In genomic region chr1:132341731-132342501, GRCm38 (mm10) we compare ENCODE assay signal across 7 mouse cellular contexts. TPM values are rescaled to one million over a fixed set of nuclear protein-coding genes. Genes with fewer than 3 reads are reported as not detected.
A peak's percentile ranks its signal among the peaks of the same experiment; 100 is the strongest.
DNase-seq lines count a peak whose midpoint lies in the region; ATAC-seq and TF ChIP-seq lines count a peak whose summit lies in the region.

No protein-coding gene starts in this region.

- in situ Hi-C loops in ES-E14 (cut with MboI; ENCODE audit: low sequenced_read_pairs in 2 of 2, unreplicated experiment in 2 of 2): no loop called here

- no peaks in the 10 kb centered on the region for H3K36me3 ChIP-seq in ES-E14 (ENCODE audit: control insufficient read depth, insufficient read depth, low read length, poor library complexity, severe bottlenecking)

- peaks cover 12 to 22% of the 10 kb centered on the region in 2 experiments for H3K4me1 ChIP-seq in ES-E14 (ENCODE audit: control insufficient read depth in 2 of 2, insufficient read depth in 2 of 2, low read length in 2 of 2, poor library complexity in 1 of 2)

- H3K4me3 ChIP-seq in ES-E14 (ENCODE audit: insufficient read depth in 1 of 2, low read depth in 1 of 2, low read length in 2 of 2, poor library complexity in 1 of 2, severe bottlenecking in 1 of 2): no peak overlapping the region

- DNase-seq in ES-E14 (ENCODE audit: low read depth, low spot score) (no peak), adipocyte (ENCODE audit: low spot score) (no peak)
- DNase-seq in c-Kit-positive CD71-negative TER-119-negative erythroid progenitor cells, embryonic 14.5 days (ENCODE audit: low read depth): peak; percentile 67
- DNase-seq in kidney, postnatal 25 days: peak; percentile 66 to 89
- no peak for DNase-seq in right cerebral cortex, postnatal 36 days (ENCODE audit: low spot score in 2 of 2)

- ATAC-seq in neutrophil, adult 5-6 weeks (ENCODE audit: extremely low read depth, insufficient number of reproducible peaks, low FRiP score, poor library complexity, severe bottlenecking): peak; percentile 90
- no peak for ATAC-seq in cerebellum, adult (ENCODE audit: insufficient number of reproducible peaks, low FRiP score, low TSS enrichment)

- no peak overlapping the region for H3K9ac ChIP-seq in ES-E14 (ENCODE audit: insufficient read depth, low read depth, low read length, poor library complexity, severe bottlenecking)

- H3K27ac ChIP-seq in ES-E14 (ENCODE audit: insufficient read depth, low read depth, low read length, poor library complexity, severe bottlenecking): peak overlapping the region; percentile 23

- no peaks in the 10 kb centered on the region for H3K9me3 ChIP-seq in ES-E14 (ENCODE audit: control insufficient read depth, insufficient read depth, low read depth, low read length)

TF ChIP-seq in ES-E14, 5 proteins besides CTCF, POLR2A, EP300 and RAD21:
- TF ChIP-seq MAFK (IDR thresholded peaks at IDR 0.05; ENCODE audit: insufficient read depth, low read depth, low read length) (no peak), CHD2 (IDR thresholded peaks at IDR 0.05; ENCODE audit: low read depth, low read length) (no peak), ZNF384 (IDR thresholded peaks at IDR 0.05; ENCODE audit: low read depth, low read length) (no peak), ZC3H11A (IDR thresholded peaks at IDR 0.05; ENCODE audit: borderline replicate concordance, low read depth, low read length) (no peak), HCFC1 (IDR thresholded peaks at IDR 0.05; ENCODE audit: borderline replicate concordance, insufficient read depth, low read length) (no peak)

RNA-seq across cellular contexts. Expression of gene Nuak2, which starts 26.0 kb away (rescaled TPM):
- total RNA-seq in ES-E14 (2012; rRNA removed): 7.4 and 8.0 TPM in 2 replicates
- total RNA-seq in neutrophil, adult 5-6 weeks (2017): 55.9 and 67.2 TPM in 2 replicates

RNA-seq across cellular contexts. Expression of gene Klhdc8a, which starts 43.5 kb away (rescaled TPM):
- total RNA-seq in ES-E14 (2012; rRNA removed): 1.2 and 2.8 TPM in 2 replicates
- not detected in 2 replicates for total RNA-seq in neutrophil, adult 5-6 weeks (2017)

RNA-seq across cellular contexts. Expression of gene Tmcc2, which starts 49.2 kb away (rescaled TPM):
- 5.8 and 7.9 TPM in 2 replicates for total RNA-seq in ES-E14 (2012; rRNA removed)
- total RNA-seq in neutrophil, adult 5-6 weeks (2017): 4.5 and 6.6 TPM in 2 replicates

Comparison
In these comparisons a context has a peak if more than half of its experiments do, and no peak if none do; other contexts are left out.
1. DNase-seq: peak in c-Kit-positive CD71-negative TER-119-negative erythroid progenitor cells, embryonic 14.5 days (single experiment) and kidney, postnatal 25 days (2 of 2); none in ES-E14 (single experiment), right cerebral cortex, postnatal 36 days (0 of 2) and adipocyte (single experiment).